Mouse (Mus musculus) lung, postnatal 0 days (tissue): ENCODE measurements at regions not wholly inside any gene's neighbourhood (a gene's known extent, or its start where the extent isn't known, plus 50 kb on each side); places are given as distances from the start of the nearest gene placed in this dataset.

Experiments
- CTCF ChIP-seq: IDR thresholded peaks from 2 replicates; pipeline ENCODE4 v1.5.1; 2016; ENCODE audit warnings: antibody characterized with exemption, mild to moderate bottlenecking
- EP300 ChIP-seq: IDR thresholded peaks from 2 replicates; pipeline ENCODE4 v1.6.1; 2016; ENCODE audit warnings: antibody characterized with exemption, mild to moderate bottlenecking, control low read depth

GRCm38 (mm10) chr16:86303869-86304268 lies 402.2 kb upstream of the Adamts5 start:
- TF ChIP-seq CTCF (no peak), EP300 (no peak)
